Mouse (Mus musculus) forebrain, embryonic 11.5 days (tissue): ENCODE data around the gene S100z. TPM values are rescaled to one million over a fixed set of nuclear protein-coding genes. Genes with fewer than 3 reads are reported as not detected.

Experiments used
- ATAC-seq: fragments of 200-750 bp; cut with Nextera tagmentation; replicated peaks from 2 replicates; pipeline ENCODE4 v1.8.0; 2017; ENCODE audit warnings: moderate TSS enrichment; ENCODE audit not compliant: low FRiP score
- DNase-seq: peaks from one replicate; pipeline ENCODE4 v3.0.0-alpha.2; 2017; ENCODE audit warnings: low spot score
- H3K27ac ChIP-seq: fragments of 300-500 bp; sonication (generic); 2 replicates; pipeline ENCODE4 v1.5.1; 2014; ENCODE audit warnings: low read depth, low read length
- H3K27me3 ChIP-seq: fragments of 300-500 bp; sonication (generic); 2 replicates; pipeline ENCODE4 v1.6.1; 2014; ENCODE audit warnings: mild to moderate bottlenecking, low read length, mixed read lengths; ENCODE audit not compliant: control insufficient read depth, insufficient read depth
- H3K36me3 ChIP-seq: fragments of 300-500 bp; sonication (generic); 2 replicates; pipeline ENCODE4 v1.6.1; 2014; ENCODE audit warnings: mild to moderate bottlenecking, low read length, moderate library complexity, mixed read lengths; ENCODE audit not compliant: control insufficient read depth, insufficient read depth
- H3K4me1 ChIP-seq: fragments of 300-500 bp; sonication (generic); replicated peaks from 2 replicates; pipeline ENCODE4 v1.6.1; 2014; ENCODE audit warnings: low read length, mixed read lengths; ENCODE audit not compliant: control insufficient read depth, insufficient read depth
- H3K4me2 ChIP-seq: fragments of 300-500 bp; sonication (generic); 2 replicates; pipeline ENCODE4 v1.6.1; 2014; ENCODE audit warnings: low read depth, mild to moderate bottlenecking, low read length, moderate library complexity, mixed read lengths; ENCODE audit not compliant: severe bottlenecking
- H3K4me3 ChIP-seq: fragments of 300-500 bp; sonication (generic); 2 replicates; pipeline ENCODE4 v1.5.1; 2014; ENCODE audit warnings: low read depth, low read length
- H3K9ac ChIP-seq: fragments of 300-500 bp; sonication (generic); 2 replicates; pipeline ENCODE4 v1.6.1; 2014; ENCODE audit warnings: low read length
- H3K9me3 ChIP-seq: fragments of 300-500 bp; sonication (generic); 2 replicates; pipeline ENCODE4 v1.6.1; 2016; ENCODE audit warnings: low read length, mixed read lengths; ENCODE audit not compliant: control insufficient read depth
- whole genome bisulfite sequencing: fragments of 180-500 bp; shearing (Covaris S2); extraction: QIAGEN DNeasy Blood & Tissue Kit; methylation state at CpG from one replicate; pipeline ENCODE4 v1.1.7; 2014; 5-methylcytosine and 5-hydroxymethylcytosine counted together
- polyA plus RNA-seq: library from polyadenylated mRNA; unstranded; fragments of >200 nt; fragmentation: Nextera tagmentation; extraction: Ambion mirVana; gene quantifications from 2 replicates; pipeline ENCODE4 v1.2.1, GENCODE M21; 2014

Gene S100z
- 0.83 and 1.7 TPM in 2 replicates for polyA plus RNA-seq

DNA sequence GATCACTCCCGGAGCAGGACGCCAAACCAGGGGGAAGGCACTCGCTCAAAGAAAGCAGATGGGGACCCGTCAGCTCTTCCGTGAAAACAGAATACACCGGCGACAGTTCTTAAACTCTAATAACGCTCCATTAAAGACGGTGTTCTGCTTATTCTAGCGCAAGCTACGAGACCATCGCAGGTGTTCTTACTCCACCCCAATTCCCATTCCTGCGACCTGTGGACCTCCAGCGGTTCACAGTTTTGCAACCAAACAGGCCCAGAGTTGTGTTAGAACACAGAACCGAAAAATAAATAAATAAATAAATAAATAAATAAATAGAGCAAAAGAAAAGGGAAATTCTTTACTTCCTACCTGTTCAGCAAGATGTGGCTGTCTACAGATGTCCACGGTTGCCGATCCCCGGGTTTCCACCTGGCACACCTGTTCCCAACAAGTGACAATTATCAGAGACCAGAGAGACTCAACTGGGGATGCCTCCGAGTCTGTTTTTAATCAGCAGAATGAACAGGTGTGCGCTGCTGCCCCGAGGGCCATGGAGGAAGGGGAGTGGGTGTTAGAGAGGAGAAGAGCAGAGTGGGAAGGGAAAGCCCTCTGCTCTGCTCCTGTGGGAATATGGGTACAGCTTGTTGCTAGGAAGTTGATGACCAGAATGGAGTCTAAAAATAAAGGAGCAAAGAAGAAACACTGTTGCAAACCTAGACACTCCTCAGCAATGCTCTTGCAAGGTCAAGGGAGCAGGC is at the start of gene S100z:
TSS of gene S100z (minus strand) at position 51 of the 743 bp plus-strand sequence.
- Histone ChIP-seq H3K9ac (no peak within 1 kb of the TSS), H3K4me1 (no peaks in the 10 kb centered on the region), H3K4me3 (no peak within 1 kb of the TSS), H3K4me2 (no peak within 1 kb of the TSS), H3K27me3 (no peaks in the 10 kb centered on the region), H3K36me3 (no peaks in the 10 kb centered on the region), H3K27ac (no peak within 1 kb of the TSS), H3K9me3 (no peaks in the 10 kb centered on the region)
- no peak for ATAC-seq
- DNase-seq: no peak
- 90% methylated on average over 21 of the region's 21 CpGs for WGBS

DNA sequence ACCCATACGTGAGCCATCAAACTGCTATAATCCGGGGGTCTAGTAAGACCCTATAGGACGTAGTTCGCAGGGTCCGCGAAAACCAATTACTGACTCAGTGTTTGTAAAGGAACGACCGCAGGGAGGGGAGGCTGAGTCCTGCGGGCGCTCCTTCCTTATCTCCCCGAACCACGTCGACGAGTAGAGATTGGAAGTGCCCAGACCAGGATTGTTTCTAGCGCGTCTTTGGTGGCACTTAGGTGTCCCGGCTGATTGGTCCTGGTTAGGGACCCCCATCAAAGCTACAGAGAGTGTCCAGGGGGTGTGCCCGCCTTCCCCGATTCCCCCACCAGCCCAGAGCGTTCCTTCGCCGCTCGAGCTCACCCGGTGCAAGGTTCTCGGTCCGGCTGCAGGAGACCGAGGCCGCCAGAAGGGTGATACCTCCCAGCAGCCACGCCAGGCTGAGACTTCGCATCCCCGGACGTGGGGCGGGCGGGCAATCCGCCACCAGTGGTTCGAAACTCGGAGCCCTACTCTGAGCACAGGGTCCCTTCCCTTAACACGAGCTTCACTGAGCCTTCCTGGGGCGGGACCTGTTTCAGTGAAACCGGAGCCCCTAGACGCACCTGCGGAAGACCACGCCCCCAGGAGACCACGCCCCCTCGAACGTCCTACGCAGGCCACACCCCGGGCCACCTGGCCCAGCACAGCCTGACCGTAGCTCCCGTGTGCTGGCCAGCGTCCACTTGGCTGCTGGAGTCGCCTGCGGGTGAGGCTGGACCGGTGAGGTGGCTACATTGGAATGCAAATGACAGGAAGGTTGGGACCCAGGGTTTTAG is 46.4 kb upstream of the S100z start, which contains the start of gene F2rl1:
TSS of gene F2rl1 (minus strand) at position 554 of the 818 bp plus-strand sequence.
- peaks cover 38% of the 10 kb centered on the region for H3K27me3 ChIP-seq
- H3K4me3 ChIP-seq: peak within 1 kb of the TSS; percentile 35
- no peaks in the 10 kb centered on the region for H3K36me3 ChIP-seq
- WGBS: under 1% methylated on average over 54 of the region's 54 CpGs
- no peaks in the 10 kb centered on the region for H3K9me3 ChIP-seq
- peak within 1 kb of the TSS; percentile 41 for H3K9ac ChIP-seq
- H3K4me2 ChIP-seq: peak within 1 kb of the TSS; percentile 68
- peaks cover 7% of the 10 kb centered on the region; the same call in 1 of the 2 replicates for H3K4me1 ChIP-seq
- DNase-seq (peak; percentile 65), ATAC-seq (peak; percentile 64)
- H3K27ac ChIP-seq: no peak within 1 kb of the TSS

DNA sequence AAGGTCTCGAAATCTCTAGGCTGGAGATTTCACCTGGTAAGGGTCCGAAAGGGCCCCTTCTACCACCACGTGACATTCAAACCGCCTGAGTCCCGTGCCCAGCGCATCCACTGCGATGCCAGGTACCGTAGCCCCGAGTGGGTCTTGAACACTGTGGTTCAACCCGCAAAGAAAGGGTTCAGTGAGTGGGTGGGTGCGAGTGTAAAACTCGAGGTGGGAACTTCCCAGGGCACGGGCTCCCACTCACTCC is 45.8 kb upstream of the S100z start:
- WGBS: 0% methylated on average over 13 of the region's 13 CpGs
- Histone ChIP-seq H3K9ac (peak overlapping the region; percentile 27), H3K27me3 (peaks cover 38% of the 10 kb centered on the region), H3K4me3 (peak overlapping the region; percentile 35), H3K9me3 (no peaks in the 10 kb centered on the region), H3K27ac (no peak overlapping the region), H3K4me1 (peaks cover 7% of the 10 kb centered on the region; the same call in 1 of the 2 replicates), H3K4me2 (peak overlapping the region; percentile 68), H3K36me3 (no peaks in the 10 kb centered on the region)
- DNase-seq: no peak
- no peak for ATAC-seq

DNA sequence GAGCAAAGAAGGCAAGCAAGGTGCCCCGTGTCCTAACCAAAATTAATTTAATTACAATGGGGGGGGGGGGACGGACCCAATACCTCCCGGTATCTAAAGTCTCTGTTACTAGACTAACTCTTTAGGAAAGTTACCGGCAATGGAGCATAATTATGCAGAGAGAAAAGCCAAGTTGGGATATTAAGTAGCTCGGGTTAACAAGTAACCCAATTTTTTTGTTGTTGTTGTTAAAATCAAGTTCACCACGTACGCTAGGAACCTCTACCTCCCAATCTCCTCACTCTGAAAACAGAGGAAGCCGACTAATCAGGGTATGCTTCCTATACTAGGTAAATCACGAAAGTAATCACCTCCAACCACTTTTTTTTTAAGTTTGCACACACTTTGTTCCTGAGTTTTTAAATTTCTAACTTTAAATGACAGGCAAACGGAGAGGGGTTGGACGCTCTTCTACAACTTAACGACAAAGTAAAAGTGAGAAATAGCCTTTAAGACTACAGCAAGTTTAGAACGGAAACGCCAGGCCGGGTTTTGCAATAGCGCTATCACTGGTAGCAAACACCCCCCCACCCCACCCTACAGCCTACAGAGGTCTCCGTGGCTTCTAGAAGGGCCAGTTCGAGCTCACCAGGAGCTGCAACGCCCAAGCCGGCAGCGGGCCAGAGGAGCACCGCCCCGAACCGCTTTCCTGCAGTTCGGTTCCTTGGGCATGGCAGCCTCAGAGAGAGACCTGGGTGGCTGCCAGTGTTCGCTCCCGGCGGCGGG is 45.3 kb upstream of the S100z start:
- peak overlapping the region; percentile 27 for H3K9ac ChIP-seq
- no peak for ATAC-seq

DNA sequence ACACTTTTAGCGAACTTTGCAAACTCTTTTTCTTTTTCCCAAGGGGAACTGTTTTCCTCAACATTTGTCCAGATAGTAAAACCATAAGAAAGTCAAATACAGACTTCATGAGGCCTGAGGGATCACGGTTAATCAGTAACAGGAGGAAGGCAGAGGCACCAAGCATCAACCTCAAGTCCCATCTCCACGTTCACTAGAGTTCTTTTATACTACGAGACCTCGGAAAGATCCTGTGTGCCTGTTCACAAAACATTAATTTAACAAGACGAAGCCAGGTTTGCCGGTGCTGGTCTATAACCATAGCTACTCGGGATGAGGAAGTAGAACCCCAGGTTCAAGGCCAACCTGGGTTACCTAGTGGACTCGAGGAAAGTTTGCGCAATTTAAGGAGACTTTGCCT is 43.7 kb upstream of the S100z start:
- no peak overlapping the region for H3K9ac ChIP-seq
- no peak overlapping the region for H3K27ac ChIP-seq
- no peak overlapping the region for H3K4me3 ChIP-seq
- peaks cover 37% of the 10 kb centered on the region for H3K27me3 ChIP-seq
- WGBS: 91% methylated on average over 10 of the region's 10 CpGs
- DNase-seq (no peak), ATAC-seq (no peak)
- no peaks in the 10 kb centered on the region for H3K9me3 ChIP-seq
- H3K36me3 ChIP-seq: no peaks in the 10 kb centered on the region
- no peak overlapping the region for H3K4me2 ChIP-seq
- H3K4me1 ChIP-seq: peaks cover 7% of the 10 kb centered on the region; the same call in 1 of the 2 replicates

More for the DNA sequence above, 45.3 kb upstream of the S100z start:
- Histone ChIP-seq H3K4me3 (peak overlapping the region; percentile 35), H3K4me2 (peak overlapping the region; percentile 68), H3K36me3 (no peaks in the 10 kb centered on the region), H3K27ac (no peak overlapping the region), H3K4me1 (peaks cover 7% of the 10 kb centered on the region; the same call in 1 of the 2 replicates), H3K27me3 (peaks cover 38% of the 10 kb centered on the region), H3K9me3 (no peaks in the 10 kb centered on the region)
- DNase-seq: peak; percentile 60
- 2% methylated on average over 28 of the region's 29 CpGs for WGBS

DNA sequence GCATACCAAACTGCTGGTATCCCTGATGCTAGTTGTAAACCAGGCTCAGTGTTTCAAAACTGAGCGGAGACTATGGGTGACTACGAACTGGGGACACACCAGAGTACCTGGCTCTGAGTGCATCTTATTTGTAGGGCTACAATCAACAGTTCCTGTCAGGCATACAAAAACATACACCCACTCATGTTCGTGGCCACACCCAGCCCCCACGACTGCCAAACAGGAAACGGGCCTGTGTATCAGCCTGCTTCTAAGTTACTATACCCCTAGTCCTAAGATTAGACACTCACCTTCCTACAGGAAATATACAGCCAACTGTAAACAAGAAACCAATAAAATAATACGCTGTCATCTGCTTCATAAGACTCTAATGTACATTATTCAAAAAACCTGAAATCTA is 42.5 kb upstream of the S100z start:
- ATAC-seq: no peak
- DNase-seq: no peak
- WGBS: 80% methylated on average over 6 of the region's 6 CpGs
- Histone ChIP-seq H3K36me3 (no peaks in the 10 kb centered on the region), H3K27ac (no peak overlapping the region), H3K4me2 (no peak overlapping the region), H3K9ac (no peak overlapping the region), H3K9me3 (no peaks in the 10 kb centered on the region), H3K4me3 (no peak overlapping the region), H3K4me1 (peaks cover 7% of the 10 kb centered on the region; the same call in 1 of the 2 replicates), H3K27me3 (peaks cover 28% of the 10 kb centered on the region)

DNA sequence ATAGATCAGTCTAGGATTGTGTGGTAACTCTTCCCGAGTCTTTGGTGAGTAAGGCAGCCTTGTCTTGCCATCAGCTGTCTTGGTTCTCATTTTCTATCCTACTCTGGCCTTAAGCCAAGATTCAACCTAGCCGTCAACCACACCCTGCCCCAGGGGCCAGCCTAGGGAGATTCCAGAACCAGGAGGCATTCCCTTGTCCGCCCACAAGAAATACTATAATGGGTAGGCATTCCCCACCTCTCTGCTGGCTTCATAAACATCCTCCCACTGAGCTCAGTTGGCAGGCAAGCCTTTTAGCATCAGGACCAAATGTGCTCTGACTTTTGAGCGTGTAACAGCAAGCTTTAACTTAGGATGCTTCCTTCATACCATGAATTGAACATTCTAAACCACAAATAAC is 36.2 kb upstream of the S100z start:
- Histone ChIP-seq H3K27ac (no peak overlapping the region), H3K9ac (no peak overlapping the region), H3K36me3 (no peaks in the 10 kb centered on the region), H3K9me3 (no peaks in the 10 kb centered on the region), H3K4me1 (no peaks in the 10 kb centered on the region), H3K27me3 (no peaks in the 10 kb centered on the region), H3K4me2 (no peak overlapping the region), H3K4me3 (no peak overlapping the region)
- DNase-seq: no peak
- WGBS: 89% methylated on average over 4 of the region's 4 CpGs
- no peak for ATAC-seq

DNA sequence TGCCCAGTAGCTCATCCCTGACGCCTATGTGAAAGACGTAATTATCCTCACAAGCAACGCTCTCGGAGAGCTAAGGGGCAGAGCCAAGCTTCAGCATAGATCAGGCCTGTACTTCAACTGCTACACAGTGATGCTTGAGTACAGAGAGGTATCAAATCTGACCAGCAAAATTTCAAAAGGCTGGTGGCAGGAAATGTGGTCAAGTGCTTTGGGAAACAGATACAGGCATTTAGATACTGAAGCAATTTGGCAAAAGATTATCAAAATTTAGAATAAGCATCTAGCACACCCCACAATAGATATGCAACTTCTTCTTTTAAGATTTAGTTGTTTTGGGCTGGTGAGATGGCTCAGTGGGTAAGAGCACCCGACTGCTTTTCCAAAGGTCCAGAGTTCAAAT is 31.5 kb upstream of the S100z start:
- Histone ChIP-seq H3K4me2 (no peak overlapping the region), H3K4me1 (no peaks in the 10 kb centered on the region), H3K9me3 (no peaks in the 10 kb centered on the region), H3K27me3 (no peaks in the 10 kb centered on the region), H3K4me3 (no peak overlapping the region), H3K27ac (no peak overlapping the region), H3K9ac (no peak overlapping the region), H3K36me3 (no peaks in the 10 kb centered on the region)
- DNase-seq: no peak
- no peak for ATAC-seq
- 92% methylated on average over 5 of the region's 5 CpGs for WGBS
